Mouse (Mus musculus) megakaryocyte, embryonic 14.5 days (primary cell): ENCODE measurements around the gene Depdc1b. TPM values are rescaled to one million over a fixed set of nuclear protein-coding genes. Genes with fewer than 3 reads are reported as not detected.
A peak's percentile ranks its signal among the peaks of the same experiment; 100 is the strongest.

ENCODE experiments used
- H3K27me3 ChIP-seq: replicated peaks from 2 replicates; pipeline ENCODE3; 2012; ENCODE audit warnings: inconsistent platforms
- H3K36me3 ChIP-seq: replicated peaks from 2 replicates; pipeline ENCODE3; 2012; ENCODE audit warnings: low read length, inconsistent platforms, mixed read lengths
- H3K4me1 ChIP-seq: 2 replicates; pipeline ENCODE4 v1.6.1; 2012; ENCODE audit warnings: inconsistent platforms
- H3K4me3 ChIP-seq: replicated peaks from 2 replicates; pipeline ENCODE3; 2012; ENCODE audit warnings: moderate library complexity, mild to moderate bottlenecking, inconsistent platforms
- H3K9me3 ChIP-seq: 2 replicates; pipeline ENCODE4 v1.6.1; 2012; ENCODE audit warnings: inconsistent platforms
- FLI1 ChIP-seq: IDR thresholded peaks from 2 replicates; pipeline ENCODE4 v1.6.1; 2012; ENCODE audit warnings: low read length, inconsistent platforms, mixed read lengths
- GATA1 ChIP-seq: IDR thresholded peaks from 3 replicates; pipeline ENCODE4 v1.6.1; 2012; ENCODE audit warnings: mixed read lengths, low read length, inconsistent platforms, borderline replicate concordance
- polyA plus RNA-seq: library from polyadenylated mRNA; stranded (reverse); fragments of >175 nt; gene quantifications from 2 replicates; pipeline ENCODE4 v1.2.3, GENCODE M21; 2012; ENCODE audit warnings: low replicate concordance; ENCODE audit not compliant: insufficient read depth

Depdc1b gene
- polyA plus RNA-seq, 1 experiment: 4.7 TPM

GRCm38 (mm10) chr13:108371352-108371921 lies 55.3 kb downstream of the Depdc1b start:
- H3K4me1 ChIP-seq: peaks cover 11% of the 10 kb centered on the region
- no peak overlapping the region for H3K4me3 ChIP-seq
- H3K9me3 ChIP-seq: no peaks in the 10 kb centered on the region
- H3K36me3 ChIP-seq: peaks cover 96% of the 10 kb centered on the region
- H3K27me3 ChIP-seq: no peaks in the 10 kb centered on the region
- no peak for TF ChIP-seq FLI1
- TF ChIP-seq GATA1: no peak

GRCm38 (mm10) chr13:108373231-108373630 lies 57.1 kb downstream of the Depdc1b start:
- peaks cover 11% of the 10 kb centered on the region for H3K4me1 ChIP-seq
- no peak for TF ChIP-seq FLI1
- no peak for TF ChIP-seq GATA1
- H3K9me3 ChIP-seq: no peaks in the 10 kb centered on the region
- no peak overlapping the region for H3K4me3 ChIP-seq
- no peaks in the 10 kb centered on the region for H3K27me3 ChIP-seq
- H3K36me3 ChIP-seq: peaks cover 96% of the 10 kb centered on the region

- Histone ChIP-seq H3K4me1 (peaks cover 7% of the 10 kb centered on the region), H3K36me3 (peaks cover 96% of the 10 kb centered on the region), H3K9me3 (no peaks in the 10 kb centered on the region), H3K27me3 (no peaks in the 10 kb centered on the region), H3K4me3 (no peak overlapping the region)
- no peak for TF ChIP-seq FLI1
- TF ChIP-seq GATA1: no peak
These were observed 60.5 kb downstream of the Depdc1b start for GRCm38 (mm10) chr13:108376637-108377036.

- TF ChIP-seq FLI1: no peak
- TF ChIP-seq GATA1: no peak
- no peaks in the 10 kb centered on the region for H3K27me3 ChIP-seq
- H3K36me3 ChIP-seq: peaks cover 98% of the 10 kb centered on the region
- H3K4me3 ChIP-seq: no peak overlapping the region
- no peaks in the 10 kb centered on the region for H3K9me3 ChIP-seq
- H3K4me1 ChIP-seq: no peaks in the 10 kb centered on the region
These were observed 65.0 kb downstream of the Depdc1b start for GRCm38 (mm10) chr13:108381161-108381560.

GRCm38 (mm10) chr13:108383051-108383450 lies 66.9 kb downstream of the Depdc1b start:
- Histone ChIP-seq H3K36me3 (peaks cover 99% of the 10 kb centered on the region), H3K4me1 (no peaks in the 10 kb centered on the region), H3K9me3 (peaks cover 9% of the 10 kb centered on the region; the same call in 1 of the 2 replicates), H3K4me3 (no peak overlapping the region), H3K27me3 (no peaks in the 10 kb centered on the region)
- TF ChIP-seq GATA1 (no peak), FLI1 (no peak)

GRCm38 (mm10) chr13:108386058-108386457 lies 69.9 kb downstream of the Depdc1b start:
- peaks cover 95% of the 10 kb centered on the region for H3K36me3 ChIP-seq
- peaks cover 17% of the 10 kb centered on the region; the same call in 1 of the 2 replicates for H3K9me3 ChIP-seq
- no peak for TF ChIP-seq FLI1
- no peak for TF ChIP-seq GATA1
- H3K4me1 ChIP-seq: peaks cover 4% of the 10 kb centered on the region; the same call in 1 of the 2 replicates
- no peak overlapping the region for H3K4me3 ChIP-seq
- no peaks in the 10 kb centered on the region for H3K27me3 ChIP-seq

GRCm38 (mm10) chr13:108390565-108390964 lies 74.4 kb downstream of the Depdc1b start:
- no peak for TF ChIP-seq GATA1
- TF ChIP-seq FLI1: no peak
- H3K36me3 ChIP-seq: peaks cover 75% of the 10 kb centered on the region

GRCm38 (mm10) chr13:108403197-108403596 lies 87.1 kb downstream of the Depdc1b start:
- TF ChIP-seq FLI1: no peak
- TF ChIP-seq GATA1: no peak
- Histone ChIP-seq H3K27me3 (no peaks in the 10 kb centered on the region), H3K4me3 (no peak overlapping the region)

More at GRCm38 (mm10) chr13:108390565-108390964, 74.4 kb downstream of the Depdc1b start:
- H3K4me1 ChIP-seq: peaks cover 4% of the 10 kb centered on the region; the same call in 1 of the 2 replicates
- H3K9me3 ChIP-seq: peaks cover 19% of the 10 kb centered on the region; the same call in 1 of the 2 replicates
- no peaks in the 10 kb centered on the region for H3K27me3 ChIP-seq
- H3K4me3 ChIP-seq: peak overlapping the region; percentile 33

GRCm38 (mm10) chr13:108404372-108404771 lies 88.2 kb downstream of the Depdc1b start:
- Histone ChIP-seq H3K4me1 (no peaks in the 10 kb centered on the region), H3K36me3 (peaks cover 60% of the 10 kb centered on the region), H3K4me3 (no peak overlapping the region), H3K9me3 (no peaks in the 10 kb centered on the region), H3K27me3 (no peaks in the 10 kb centered on the region)
- TF ChIP-seq GATA1 (no peak), FLI1 (no peak)

More at GRCm38 (mm10) chr13:108403197-108403596, 87.1 kb downstream of the Depdc1b start:
- no peaks in the 10 kb centered on the region for H3K4me1 ChIP-seq
- H3K9me3 ChIP-seq: no peaks in the 10 kb centered on the region
- peaks cover 52% of the 10 kb centered on the region for H3K36me3 ChIP-seq

GRCm38 (mm10) chr13:108415464-108415863 lies 99.3 kb downstream of the Depdc1b start:
- Histone ChIP-seq H3K27me3 (no peaks in the 10 kb centered on the region), H3K9me3 (no peaks in the 10 kb centered on the region), H3K36me3 (no peaks in the 10 kb centered on the region), H3K4me3 (no peak overlapping the region), H3K4me1 (peaks cover 20% of the 10 kb centered on the region)
- no peak for TF ChIP-seq GATA1
- TF ChIP-seq FLI1: no peak
